Mouse (Mus musculus): Measurements from ENCODE around the gene Dll4.

GRCm38 (mm10) chr2:119287372-119287771 is 38.2 kb upstream of the Dll4 start:
- no peak for TF ChIP-seq CTCF (IDR thresholded peaks at IDR 0.05; ENCODE audit: low read depth, low read length)
- no peak for TF ChIP-seq POLR2A (IDR thresholded peaks at IDR 0.05; ENCODE audit: extremely low read depth, insufficient read depth, low read length)

All from liver, adult 2 months (tissue).